Mouse (Mus musculus) spleen, adult 2 months (tissue): ENCODE data around the gene Abhd12b. TPM values are rescaled to one million over a fixed set of nuclear protein-coding genes. Genes with fewer than 3 reads are reported as not detected.

Experiments
- DNase-seq, 2 experiments: peaks; one replicate each; pipeline versions ENCODE4 v3.0.0 to v3.0.0-alpha.2; 2012 to 2021; ENCODE audit warnings: low spot score in 2 of 2, low read depth in 1 of 2
- H3K27ac ChIP-seq: fragments of 200-500 bp; 2 replicates; pipeline ENCODE4 v1.5.1; 2012; ENCODE audit warnings: low read length, inconsistent platforms; ENCODE audit not compliant: insufficient read depth
- H3K27me3 ChIP-seq: fragments of 200-500 bp; 2 replicates; pipeline ENCODE4 v1.6.1; 2012; ENCODE audit warnings: mild to moderate bottlenecking, moderate library complexity, low read length, inconsistent platforms; ENCODE audit not compliant: control insufficient read depth, insufficient read depth
- H3K36me3 ChIP-seq: fragments of 200-500 bp; 2 replicates; pipeline ENCODE4 v1.6.1; 2012; ENCODE audit warnings: mild to moderate bottlenecking, low read length, inconsistent platforms; ENCODE audit not compliant: control insufficient read depth, insufficient read depth
- H3K4me1 ChIP-seq: fragments of 200-500 bp; 2 replicates; pipeline ENCODE4 v1.6.1; 2011; ENCODE audit warnings: inconsistent platforms; ENCODE audit not compliant: control insufficient read depth, insufficient read depth, insufficient read length
- H3K4me3 ChIP-seq: fragments of 200-500 bp; 2 replicates; pipeline ENCODE4 v1.5.1; 2011; ENCODE audit warnings: mild to moderate bottlenecking, inconsistent platforms; ENCODE audit not compliant: insufficient read depth, insufficient read length; ENCODE audit errors: extremely low read depth
- CTCF ChIP-seq: fragments of 200-500 bp; IDR thresholded peaks from 2 replicates; pipeline ENCODE4 v1.5.1; 2011; ENCODE audit warnings: mild to moderate bottlenecking, inconsistent platforms; ENCODE audit not compliant: insufficient read depth, insufficient read length, insufficient replicate concordance; ENCODE audit errors: extremely low read depth
- POLR2A ChIP-seq: fragments of 200-500 bp; IDR thresholded peaks from 2 replicates; pipeline ENCODE4 v1.6.1; 2011; ENCODE audit warnings: low read depth, low read length, inconsistent platforms
- WGBS: fragments of 180-500 bp; shearing (Covaris S2); methylation state at CpG from one replicate; pipeline ENCODE4 v1.1.7; 2018; 5-methylcytosine and 5-hydroxymethylcytosine counted together
- polyA plus RNA-seq: library from polyadenylated mRNA; depleted of rRNA; stranded (reverse); fragments of >200 nt; gene quantifications from 2 replicates; pipeline ENCODE4 v1.2.3, GENCODE M21; 2012; rRNA removed

The Abhd12b gene
- polyA plus RNA-seq, 1 experiment: not detected

DNA sequence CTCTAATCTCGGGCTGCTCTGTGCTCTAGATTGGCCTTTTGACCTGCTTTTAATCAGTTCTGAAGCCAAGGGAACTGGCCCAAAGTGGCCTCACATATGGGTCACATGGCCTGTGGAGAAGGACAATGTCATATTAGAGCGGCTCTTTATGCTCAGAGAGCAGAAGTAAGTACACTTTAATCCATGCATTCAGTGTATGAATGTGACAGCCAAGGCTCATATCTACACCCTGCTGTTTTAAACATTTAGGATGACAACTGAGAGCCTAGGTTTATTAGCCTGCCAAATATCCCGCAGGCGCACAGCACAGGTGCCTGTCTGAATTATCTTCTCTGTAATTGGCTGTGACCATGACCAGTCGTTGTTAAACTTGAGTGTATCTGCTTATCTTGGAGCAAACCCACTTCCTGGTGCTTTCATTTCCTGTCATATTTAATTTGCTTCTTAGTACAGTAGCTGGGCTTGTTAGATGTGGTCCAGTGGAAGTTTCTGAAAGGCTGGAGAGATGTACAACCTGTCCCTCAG lies 78.1 kb downstream of the Abhd12b start:
- Histone ChIP-seq H3K27me3 (no peaks in the 10 kb centered on the region), H3K36me3 (no peaks in the 10 kb centered on the region), H3K27ac (no peak overlapping the region), H3K4me3 (no peak overlapping the region), H3K4me1 (peaks cover 7% of the 10 kb centered on the region)
- no peak for TF ChIP-seq POLR2A
- TF ChIP-seq CTCF: no peak
- WGBS: 17% methylated on average over 5 of the region's 5 CpGs
- DNase-seq: no peak

Other genes with a start within 250 kb of the Abhd12b start
- 9.3 and 11.4 TPM in 2 replicates for gene Sav1, start 167.1 kb upstream of the Abhd12b start, polyA plus RNA-seq
- 11.5 and 14.1 TPM in 2 replicates for gene Nin, start 40.4 kb upstream of the Abhd12b start, polyA plus RNA-seq
- gene Pygl, start 77.3 kb downstream of the Abhd12b start, polyA plus RNA-seq: 12.9 and 13.2 TPM in 2 replicates
- 0.02 TPM in 1 of 2 replicates, not detected in the other for gene Trim9, start 193.5 kb downstream of the Abhd12b start, polyA plus RNA-seq